In the genomic region with DNA sequence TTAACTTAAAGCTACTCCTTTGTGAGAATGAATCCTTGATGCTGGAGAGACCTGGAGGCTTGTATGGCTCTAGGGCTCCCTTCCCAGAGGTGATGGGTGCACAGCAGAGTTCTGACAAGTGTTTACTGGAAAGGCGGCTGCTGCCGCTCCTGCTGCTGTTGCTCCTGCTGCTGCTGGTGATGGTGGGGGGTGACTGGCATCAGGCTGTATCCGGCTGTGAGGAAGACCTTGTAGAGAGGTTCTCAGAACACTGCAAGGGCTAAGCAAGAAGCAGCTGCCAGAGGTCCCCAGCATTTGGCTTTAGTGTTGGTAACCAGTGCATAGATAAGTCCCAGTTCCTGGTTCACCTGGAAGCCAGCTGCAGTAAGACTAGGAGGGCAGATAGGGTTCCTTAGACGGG, we compare ENCODE assay signal across 8 mouse cellular contexts.
A peak's percentile ranks its signal among the peaks of the same experiment; 100 is the strongest.
DNase-seq lines count a peak whose midpoint lies in the region; ATAC-seq and TF ChIP-seq lines count a peak whose summit lies in the region.
"Had no signal": no experiment of that assay in that cellular context is flagged by ENCODE, and none has a peak within 500 bp of the region (broad histone marks: within the 10 kb centered on the region; RNA-seq: fewer than 3 reads in every experiment).

No protein-coding gene starts in this region.

- no peak for DNase-seq in liver, embryonic 14.5 days (ENCODE audit: low read depth in 3 of 3, low spot score in 3 of 3)
- peak; percentile 26 to 49 for DNase-seq in thymus, postnatal 36 days
- DNase-seq in adrenal gland, adult 18-20 months (ENCODE audit: low spot score in 2 of 2): no peak
- no peak for DNase-seq in gastrocnemius, postnatal 25 days
- DNase-seq: cerebellum, adult 8-10 months had no signal

- no peak for TF ChIP-seq EP300 in liver, embryonic 14.5 days (IDR thresholded peaks at IDR 0.05; ENCODE audit: low read depth)

- peak overlapping the region; percentile 93 for H3K4me3 ChIP-seq in megakaryocyte, embryonic 14.5 days (replicated peaks)
- peak overlapping the region; percentile 83 for H3K4me3 ChIP-seq in forebrain, embryonic 12.5 days (replicated peaks)
- H3K4me3 ChIP-seq in liver, embryonic 14.5 days (ENCODE audit: insufficient read depth in 1 of 2, low read depth in 2 of 2, low read length in 2 of 2): peak overlapping the region; percentile 54 to 59; a peak in 2 of 4 replicates

- H3K27ac ChIP-seq in forebrain, embryonic 12.5 days: peak overlapping the region; percentile 97
- H3K27ac ChIP-seq in liver, embryonic 14.5 days: no peak overlapping the region

- no peak for TF ChIP-seq CTCF in liver, embryonic 14.5 days (IDR thresholded peaks at IDR 0.05; ENCODE audit: low read depth)

- H3K4me2 ChIP-seq in forebrain, embryonic 12.5 days: peak overlapping the region; percentile 98
- H3K4me2 ChIP-seq in liver, embryonic 14.5 days (ENCODE audit: low read depth): peak overlapping the region; percentile 79

- ATAC-seq in megakaryocyte, adult 5-6 weeks (ENCODE audit: poor library complexity, severe bottlenecking): no peak
- no peak for ATAC-seq in forebrain, embryonic 12.5 days (ENCODE audit: low FRiP score)
- no peak for ATAC-seq in liver, embryonic 14.5 days (ENCODE audit: insufficient read depth)

- peak overlapping the region; percentile 95 for H3K9ac ChIP-seq in forebrain, embryonic 12.5 days
- H3K9ac ChIP-seq in liver, embryonic 14.5 days (replicated peaks): no peak overlapping the region

- H3K36me3 ChIP-seq in megakaryocyte, embryonic 14.5 days (replicated peaks; ENCODE audit: low read length): peaks cover 36% of the 10 kb centered on the region
- H3K36me3 ChIP-seq in forebrain, embryonic 12.5 days (replicated peaks): no peaks in the 10 kb centered on the region; the same call in 1 of the 2 replicates
- no peaks in the 10 kb centered on the region for H3K36me3 ChIP-seq in liver, embryonic 14.5 days (replicated peaks; ENCODE audit: control insufficient read depth, insufficient read depth, low read depth)

- peaks cover 93% of the 10 kb centered on the region for H3K4me1 ChIP-seq in megakaryocyte, embryonic 14.5 days
- peaks cover 88% of the 10 kb centered on the region for H3K4me1 ChIP-seq in forebrain, embryonic 12.5 days
- peaks cover 0 to 15% of the 10 kb centered on the region in 2 experiments; a peak in 2 of 4 replicates for H3K4me1 ChIP-seq in liver, embryonic 14.5 days (replicated peaks; ENCODE audit: control insufficient read depth in 2 of 2, insufficient read depth in 2 of 2, low read length in 1 of 2)

- peaks cover 8% of the 10 kb centered on the region for H3K27me3 ChIP-seq in megakaryocyte, embryonic 14.5 days (replicated peaks)
- H3K27me3 ChIP-seq in forebrain, embryonic 12.5 days: no peaks in the 10 kb centered on the region
- H3K27me3 ChIP-seq in liver, embryonic 14.5 days (ENCODE audit: control insufficient read depth, insufficient read depth, low read length): peaks cover 27% of the 10 kb centered on the region

- 7% methylated on average over 4 of the region's 4 CpGs for WGBS in forebrain, embryonic 12.5 days
- WGBS in liver, embryonic 14.5 days (ENCODE audit: insufficient replicate concordance): 23% methylated on average over 4 of the region's 4 CpGs

- no peaks in the 10 kb centered on the region for H3K9me3 ChIP-seq in megakaryocyte, embryonic 14.5 days
- no peaks in the 10 kb centered on the region for H3K9me3 ChIP-seq in forebrain, embryonic 12.5 days
- no peaks in the 10 kb centered on the region for H3K9me3 ChIP-seq in liver, embryonic 14.5 days (ENCODE audit: control insufficient read depth, low read length)

Comparison
In these comparisons a context has a peak if more than half of its experiments do, and no peak if none do; other contexts are left out.
1. DNase-seq: peak in thymus, postnatal 36 days (2 of 2); none in liver, embryonic 14.5 days (0 of 3), adrenal gland, adult 18-20 months (0 of 2) and gastrocnemius, postnatal 25 days (single experiment).
2. Peak in every context shown above with its lines, with median percentiles within 50 percentile points of each other: H3K4me3 ChIP-seq.